Mouse (Mus musculus) embryonic facial prominence, embryonic 14.5 days (tissue): ENCODE measurements around the gene Mdh2. TPM values are rescaled to one million over a fixed set of nuclear protein-coding genes. Genes with fewer than 3 reads are reported as not detected.

Experiments
- ATAC-seq: fragments of 200-750 bp; cut with Nextera tagmentation; 2 replicates; pipeline ENCODE4 v1.8.0; 2017; ENCODE audit warnings: low read depth, moderate number of reproducible peaks, moderate TSS enrichment
- DNase-seq: peaks from one replicate; pipeline ENCODE4 v3.0.0-alpha.2; 2015; ENCODE audit warnings: low spot score
- H3K27ac ChIP-seq: fragments of 300-500 bp; sonication (generic); replicated peaks from 2 replicates; pipeline ENCODE4 v1.5.1; 2014; ENCODE audit warnings: low read depth, mild to moderate bottlenecking, low read length, moderate library complexity
- H3K27me3 ChIP-seq: fragments of 300-500 bp; sonication (generic); replicated peaks from 2 replicates; pipeline ENCODE4 v1.6.1; 2014; ENCODE audit warnings: low read length; ENCODE audit not compliant: control insufficient read depth, insufficient read depth
- H3K36me3 ChIP-seq: fragments of 300-500 bp; sonication (generic); 2 replicates; pipeline ENCODE4 v1.6.1; 2014; ENCODE audit warnings: low read length, mixed read lengths; ENCODE audit not compliant: control insufficient read depth, insufficient read depth
- H3K4me1 ChIP-seq: fragments of 300-500 bp; sonication (generic); 2 replicates; pipeline ENCODE4 v1.6.1; 2014; ENCODE audit warnings: antibody characterized with exemption, low read length; ENCODE audit not compliant: control insufficient read depth, insufficient read depth
- H3K4me2 ChIP-seq: fragments of 300-500 bp; sonication (generic); 2 replicates; pipeline ENCODE4 v1.6.1; 2014; ENCODE audit warnings: low read depth, mild to moderate bottlenecking, low read length, moderate library complexity, mixed read lengths
- H3K4me3 ChIP-seq: fragments of 300-500 bp; sonication (generic); 2 replicates; pipeline ENCODE4 v1.5.1; 2014; ENCODE audit warnings: low read depth, mild to moderate bottlenecking, low read length
- H3K9ac ChIP-seq: fragments of 300-500 bp; sonication (generic); 2 replicates; pipeline ENCODE4 v1.6.1; 2014; ENCODE audit warnings: low read depth, mild to moderate bottlenecking, low read length, moderate library complexity, mixed read lengths
- H3K9me3 ChIP-seq: fragments of 300-500 bp; sonication (generic); 2 replicates; pipeline ENCODE4 v1.6.1; 2016; ENCODE audit warnings: low read length; ENCODE audit not compliant: control insufficient read depth
- WGBS: fragments of 180-500 bp; shearing (Covaris S2); extraction: QIAGEN DNeasy Blood & Tissue Kit; methylation state at CpG from one replicate; pipeline ENCODE4 v1.1.7; 2014; 5-methylcytosine and 5-hydroxymethylcytosine counted together
- polyA plus RNA-seq: library from polyadenylated mRNA; unstranded; fragments of >200 nt; fragmentation: Nextera tagmentation; extraction: Ambion mirVana; gene quantifications from 2 replicates; pipeline ENCODE4 v1.2.1, GENCODE M21; 2014

Mdh2 gene
- polyA plus RNA-seq, 1 experiment from 2014 or later, result 481 TPM

GRCm38 (mm10) chr5:135793996-135794858 lies 15.9 kb downstream of the Mdh2 start:
- no peaks in the 10 kb centered on the region for H3K27me3 ChIP-seq
- H3K27ac ChIP-seq, result no peak overlapping the region
- WGBS, result 11% methylated on average over 20 of the region's 20 CpGs
- H3K36me3 ChIP-seq, result peaks cover 29% of the 10 kb centered on the region
- peak overlapping the region; percentile 21 for H3K4me3 ChIP-seq
- DNase-seq, result peak; percentile 90
- ATAC-seq, result peak; percentile 91
- peak overlapping the region; percentile 46; the same call in 1 of the 2 replicates for H3K9ac ChIP-seq
- H3K4me1 ChIP-seq, result no peaks in the 10 kb centered on the region
- no peaks in the 10 kb centered on the region for H3K9me3 ChIP-seq
- peak overlapping the region; percentile 43 for H3K4me2 ChIP-seq

GRCm38 (mm10) chr5:135794859-135795181 lies 16.5 kb downstream of the Mdh2 start:
- peak overlapping the region; percentile 21 for H3K4me3 ChIP-seq
- H3K4me2 ChIP-seq, result peak overlapping the region; percentile 43
- ATAC-seq (no peak), DNase-seq (no peak)
- H3K27me3 ChIP-seq, result no peaks in the 10 kb centered on the region
- WGBS, result 11% methylated on average over 5 of the region's 5 CpGs
- H3K4me1 ChIP-seq, result no peaks in the 10 kb centered on the region
- H3K27ac ChIP-seq, result no peak overlapping the region
- H3K9me3 ChIP-seq, result no peaks in the 10 kb centered on the region
- peaks cover 23% of the 10 kb centered on the region for H3K36me3 ChIP-seq
- H3K9ac ChIP-seq, result 0 out of 2 replicates have a peak overlapping the region, but pooled peaks have one; percentile 46

- Histone ChIP-seq H3K4me1 (peaks cover 12% of the 10 kb centered on the region; the same call in 1 of the 2 replicates), H3K9me3 (no peaks in the 10 kb centered on the region), H3K27me3 (no peaks in the 10 kb centered on the region), H3K27ac (no peak overlapping the region), H3K4me3 (no peak overlapping the region), H3K36me3 (no peaks in the 10 kb centered on the region), H3K4me2 (no peak overlapping the region), H3K9ac (no peak overlapping the region)
- DNase-seq (no peak), ATAC-seq (no peak)
- WGBS, result 38% methylated on average over 4 of the region's 4 CpGs
Measured at GRCm38 (mm10) chr5:135799746-135800145, 21.5 kb downstream of the Mdh2 start.

- WGBS, result 2% methylated on average over 6 of the region's 6 CpGs
- Histone ChIP-seq H3K4me1 (peaks cover 12% of the 10 kb centered on the region; the same call in 1 of the 2 replicates), H3K27ac (no peak overlapping the region), H3K27me3 (no peaks in the 10 kb centered on the region), H3K36me3 (no peaks in the 10 kb centered on the region), H3K9ac (no peak overlapping the region; the same call in 1 of the 2 replicates), H3K4me2 (no peak overlapping the region), H3K9me3 (no peaks in the 10 kb centered on the region), H3K4me3 (no peak overlapping the region)
- peak; percentile 86 for ATAC-seq
- DNase-seq, result peak; percentile 67
Measured at GRCm38 (mm10) chr5:135800927-135801326, 22.6 kb downstream of the Mdh2 start.

GRCm38 (mm10) chr5:135802641-135803040 lies 24.4 kb downstream of the Mdh2 start:
- Histone ChIP-seq H3K27ac (no peak overlapping the region), H3K4me1 (peaks cover 12% of the 10 kb centered on the region; the same call in 1 of the 2 replicates), H3K36me3 (no peaks in the 10 kb centered on the region), H3K27me3 (no peaks in the 10 kb centered on the region), H3K9ac (no peak overlapping the region), H3K4me3 (no peak overlapping the region), H3K9me3 (no peaks in the 10 kb centered on the region), H3K4me2 (no peak overlapping the region)
- ATAC-seq (no peak), DNase-seq (no peak)
- WGBS, result 89% methylated on average over 8 of the region's 8 CpGs

- Histone ChIP-seq H3K9ac (no peak overlapping the region), H3K4me3 (no peak overlapping the region), H3K27ac (no peak overlapping the region)
Measured at GRCm38 (mm10) chr5:135803135-135803534, 24.9 kb downstream of the Mdh2 start.

GRCm38 (mm10) chr5:135803676-135804075 lies 25.4 kb downstream of the Mdh2 start:
- no peak overlapping the region for H3K9ac ChIP-seq
- DNase-seq (no peak), ATAC-seq (no peak)
- H3K9me3 ChIP-seq, result no peaks in the 10 kb centered on the region
- peaks cover 12% of the 10 kb centered on the region; the same call in 1 of the 2 replicates for H3K4me1 ChIP-seq
- H3K27me3 ChIP-seq, result no peaks in the 10 kb centered on the region
- H3K36me3 ChIP-seq, result no peaks in the 10 kb centered on the region
- H3K27ac ChIP-seq, result no peak overlapping the region
- H3K4me2 ChIP-seq, result no peak overlapping the region
- WGBS, result 85% methylated on average over 4 of the region's 4 CpGs
- no peak overlapping the region for H3K4me3 ChIP-seq

More at GRCm38 (mm10) chr5:135803135-135803534, 24.9 kb downstream of the Mdh2 start:
- Histone ChIP-seq H3K4me1 (peaks cover 12% of the 10 kb centered on the region; the same call in 1 of the 2 replicates), H3K4me2 (no peak overlapping the region), H3K27me3 (no peaks in the 10 kb centered on the region), H3K9me3 (no peaks in the 10 kb centered on the region), H3K36me3 (no peaks in the 10 kb centered on the region)
- ATAC-seq (no peak), DNase-seq (no peak)
- 73% methylated on average over 4 of the region's 4 CpGs for WGBS

GRCm38 (mm10) chr5:135804735-135805134 lies 26.5 kb downstream of the Mdh2 start:
- Histone ChIP-seq H3K4me3 (no peak overlapping the region), H3K9ac (no peak overlapping the region), H3K9me3 (no peaks in the 10 kb centered on the region), H3K27ac (no peak overlapping the region), H3K4me2 (no peak overlapping the region), H3K36me3 (no peaks in the 10 kb centered on the region), H3K27me3 (no peaks in the 10 kb centered on the region), H3K4me1 (peaks cover 12% of the 10 kb centered on the region; the same call in 1 of the 2 replicates)
- no peak for DNase-seq
- no peak for ATAC-seq
- WGBS, result 56% methylated on average over 2 of the region's 2 CpGs
